Mouse (Mus musculus) embryonic stem cell, embryonic (primary cell): ENCODE data around the gene Sema4f.

Source experiments
- CTCF ChIA-PET, 4 experiments: fragments of 300-600 bp in 2 of 4; fragments of 350-600 bp in 2 of 4; sonication (Branson Sonifier 250); formaldehyde crosslinking; loops; one replicate each; lab custom pipeline; 2022; ENCODE audit warnings: inconsistent platforms in 2 of 4; lab: Charles Lee
- POLR2A ChIA-PET, 4 experiments: fragments of 300-600 bp in 2 of 4; fragments of 350-600 bp in 2 of 4; sonication (Branson Sonifier 250); formaldehyde crosslinking; loops; one replicate each; lab custom pipeline; 2022; ENCODE audit warnings: antibody characterized with exemption in 4 of 4, inconsistent platforms in 1 of 4; lab: Charles Lee

The Sema4f gene

GRCm38 (mm10) chr6:82939167-82939912 lies at the start of gene Sema4f:
Gene Sema4f (minus strand): TSS chr6:82939769.
- POLR2A ChIA-PET: interaction anchor here in 3 of 4 experiments (0.6 to 1.8 kb wide), 13 partner anchors 9 to 386 kb away, joined by 3 to 6 read pairs (median 3); partner anchors contain the start of genes Dok1 (in 1 of the 3), Lbx2 (in 1 of the 3), Loxl3 (in 1 of the 3) and Mob1a (in 1 of the 3)
- CTCF ChIA-PET: interaction anchor here in 3 of 4 experiments (0.7 to 2.0 kb wide), 11 partner anchors 20 to 326 kb away, joined by 3 to 11 read pairs (median 4); no protein-coding TSS in a partner anchor

- ChIA-PET CTCF (interaction anchor here in 2 of 4 experiments (0.6 to 0.8 kb wide), 2 partner anchors 9 to 1001 kb away, joined by 3 to 4 read pairs; no protein-coding TSS in a partner anchor), POLR2A (interaction anchor here in 2 of 4 experiments (0.6 to 0.7 kb wide), 2 partner anchors 111 to 233 kb away, joined by 3 read pairs; no protein-coding TSS in a partner anchor)
Measured at GRCm38 (mm10) chr6:82987411-82987971, 47.9 kb upstream of the Sema4f start.

GRCm38 (mm10) chr6:82971031-82971430 lies 31.5 kb upstream of the Sema4f start:
- CTCF ChIA-PET: interaction anchor here (0.6 to 7.1 kb wide), 10 partner anchors 25 to 128 kb away, joined by 3 to 33 read pairs (median 4); partner anchors contain the start of gene M1ap (in 2 of the 4)
- POLR2A ChIA-PET: interaction anchor here in 3 of 4 experiments (0.6 to 1.6 kb wide), 6 partner anchors 12 to 355 kb away, joined by 3 read pairs; partner anchors contain the start of genes M1ap (in 2 of the 3), Mob1a (in 1 of the 3) and Mthfd2 (in 1 of the 3)

- POLR2A ChIA-PET: interaction anchor here in 1 of 4 experiments (0.6 to 1.2 kb wide), 3 partner anchors 52 to 413 kb away, joined by 3 to 6 read pairs (median 3); no protein-coding TSS in a partner anchor
- CTCF ChIA-PET: interaction anchor here in 1 of 4 experiments (7.1 kb wide), 1 partner anchor 52 kb away, joined by 33 read pairs; no protein-coding TSS in a partner anchor
Measured at GRCm38 (mm10) chr6:82969249-82970084, 29.9 kb upstream of the Sema4f start.

- ChIA-PET POLR2A (no interaction called here), CTCF (interaction anchor here in 1 of 4 experiments (0.6 kb wide), 1 partner anchor 330 kb away, joined by 3 read pairs; no protein-coding TSS in a partner anchor)
Measured at GRCm38 (mm10) chr6:82961664-82962063, 22.1 kb upstream of the Sema4f start.

GRCm38 (mm10) chr6:82956553-82957251 lies 17.1 kb upstream of the Sema4f start:
- CTCF ChIA-PET: interaction anchor here (0.6 to 1.9 kb wide), 6 partner anchors 10 to 362 kb away, joined by 3 to 9 read pairs (median 4); partner anchors contain the start of gene M1ap (in 2 of the 4)
- POLR2A ChIA-PET: interaction anchor here in 3 of 4 experiments (0.6 to 1.3 kb wide), 10 partner anchors 9 to 182 kb away, joined by 3 to 11 read pairs (median 3); partner anchors contain the start of genes Hk2 (in 1 of the 3) and M1ap (in 1 of the 3)

- ChIA-PET CTCF (interaction anchor here (0.6 to 1.9 kb wide), 24 partner anchors 10 to 819 kb away, joined by 3 to 9 read pairs (median 4); no protein-coding TSS in a partner anchor), POLR2A (interaction anchor here (0.7 to 2.9 kb wide), 17 partner anchors 9 to 379 kb away, joined by 3 to 11 read pairs (median 3); partner anchors contain the start of genes Mob1a (in 1 of the 4) and Mthfd2 (in 1 of the 4))
Measured at GRCm38 (mm10) chr6:82946651-82947050, 7.1 kb upstream of the Sema4f start, which contains the start of gene M1ap. Gene M1ap (plus strand): TSS chr6:82946902.

- POLR2A ChIA-PET: interaction anchor here in 2 of 4 experiments (0.7 to 1.7 kb wide), 4 partner anchors 8 to 90 kb away, joined by 3 to 7 read pairs (median 3); no protein-coding TSS in a partner anchor
Measured at GRCm38 (mm10) chr6:82945750-82946149, 6.2 kb upstream of the Sema4f start.

GRCm38 (mm10) chr6:82940765-82941164 lies 1.2 kb upstream of the Sema4f start:
- CTCF ChIA-PET: interaction anchor here in 1 of 4 experiments (0.8 kb wide), 1 partner anchor 23 kb away, joined by 3 read pairs; no protein-coding TSS in a partner anchor
- POLR2A ChIA-PET: interaction anchor here in 2 of 4 experiments (0.9 to 1.3 kb wide), 3 partner anchors 10 to 385 kb away, joined by 3 read pairs; partner anchors contain the start of genes Mob1a (in 1 of the 2) and Mthfd2 (in 1 of the 2)

More at GRCm38 (mm10) chr6:82945750-82946149, 6.2 kb upstream of the Sema4f start:
- CTCF ChIA-PET: interaction anchor here in 3 of 4 experiments (0.6 to 1.9 kb wide), 6 partner anchors 11 to 331 kb away, joined by 4 to 9 read pairs (median 4); no protein-coding TSS in a partner anchor

GRCm38 (mm10) chr6:82934616-82935230 lies 4.8 kb downstream of the Sema4f start:
- ChIA-PET POLR2A (interaction anchor here in 1 of 4 experiments (0.6 to 1.5 kb wide), 2 partner anchors 15 to 236 kb away, joined by 3 to 4 read pairs; no protein-coding TSS in a partner anchor), CTCF (interaction anchor here in 1 of 4 experiments (2.3 kb wide), 1 partner anchor 17 kb away, joined by 13 read pairs; no protein-coding TSS in a partner anchor)

- ChIA-PET CTCF (interaction anchor here (0.7 to 3.5 kb wide), 7 partner anchors 10 to 331 kb away, joined by 3 to 21 read pairs (median 6); no protein-coding TSS in a partner anchor), POLR2A (interaction anchor here in 2 of 4 experiments (0.6 to 2.5 kb wide), 5 partner anchors 11 to 38 kb away, joined by 3 to 6 read pairs (median 4); partner anchors contain the start of gene M1ap (in 1 of the 2))
Measured at GRCm38 (mm10) chr6:82927617-82928016, 12.0 kb downstream of the Sema4f start.

GRCm38 (mm10) chr6:82926528-82926927 lies 13.0 kb downstream of the Sema4f start:
- ChIA-PET CTCF (interaction anchor here (0.5 to 3.5 kb wide), 6 partner anchors 8 to 317 kb away, joined by 3 to 21 read pairs (median 10); no protein-coding TSS in a partner anchor), POLR2A (interaction anchor here in 3 of 4 experiments (0.6 to 2.5 kb wide), 3 partner anchors 12 to 73 kb away, joined by 3 to 6 read pairs (median 4); no protein-coding TSS in a partner anchor)

GRCm38 (mm10) chr6:82926106-82926505 lies 13.5 kb downstream of the Sema4f start:
- ChIA-PET POLR2A (interaction anchor here in 2 of 4 experiments (0.9 to 2.5 kb wide), 2 partner anchors 12 to 13 kb away, joined by 3 to 6 read pairs; no protein-coding TSS in a partner anchor), CTCF (interaction anchor here in 3 of 4 experiments (0.5 to 3.5 kb wide), 4 partner anchors 8 to 316 kb away, joined by 3 to 21 read pairs (median 11); no protein-coding TSS in a partner anchor)

GRCm38 (mm10) chr6:82925005-82925404 lies 14.6 kb downstream of the Sema4f start:
- CTCF ChIA-PET: no interaction called here

More at GRCm38 (mm10) chr6:82925005-82925404, 14.6 kb downstream of the Sema4f start:
- POLR2A ChIA-PET: no interaction called here
